Mouse (Mus musculus) spleen, postnatal 0 days (tissue): ENCODE measurements around the gene Mboat1. TPM values are rescaled to one million over a fixed set of nuclear protein-coding genes. Genes with fewer than 3 reads are reported as not detected.

Source experiments
- polyA plus RNA-seq: library from polyadenylated mRNA; unstranded; fragments of >200 nt; fragmentation: Nextera tagmentation; extraction: Ambion mirVana; gene quantifications from 2 replicates; pipeline ENCODE4 v1.2.1, GENCODE M21; 2015

The Mboat1 gene
- 4.1 and 5.0 TPM in 2 replicates for polyA plus RNA-seq

GRCm38 (mm10) chr13:30136243-30136922 lies at the start of gene Mboat1:
Gene Mboat1, plus strand, starts transcription at chr13:30136489.

Other genes with a start within 250 kb of the Mboat1 start
- gene E2f3, start 150.4 kb upstream of the Mboat1 start, polyA plus RNA-seq: 5.1 and 5.9 TPM in 2 replicates
- gene Agtr1a, start 200.0 kb downstream of the Mboat1 start, polyA plus RNA-seq: 7.1 and 8.4 TPM in 2 replicates